Mouse (Mus musculus): ENCODE results near the gene Rnd1. TPM values are rescaled to one million over a fixed set of nuclear protein-coding genes. Genes with fewer than 3 reads are reported as not detected.

Rnd1 gene
- polyA plus RNA-seq, 1 experiment from 2014 or later: 0.99 TPM

GRCm38 (mm10) chr15:98635291-98635841, 41.9 kb downstream of the Rnd1 start:
- no peaks in the 10 kb centered on the region for H3K9me3 ChIP-seq (replicated peaks; ENCODE audit: control insufficient read depth, low read length)
- ATAC-seq (ENCODE audit: insufficient read depth, low FRiP score): no peak
- 4% methylated on average over 21 of the region's 21 CpGs for WGBS
- peak overlapping the region; percentile 95 for H3K4me2 ChIP-seq (ENCODE audit: low read depth, low read length)
- peaks cover 12% of the 10 kb centered on the region for H3K27me3 ChIP-seq (ENCODE audit: control insufficient read depth, insufficient read depth, low read length)
- H3K4me1 ChIP-seq (ENCODE audit: control insufficient read depth, insufficient read depth, low read length): peaks cover 40% of the 10 kb centered on the region
- H3K36me3 ChIP-seq (ENCODE audit: control insufficient read depth, insufficient read depth, low read length): no peaks in the 10 kb centered on the region
- H3K9ac ChIP-seq (ENCODE audit: low read length): peak overlapping the region; percentile 83
- peak overlapping the region; percentile 75 for H3K4me3 ChIP-seq (replicated peaks; ENCODE audit: low read length)
- H3K27ac ChIP-seq (ENCODE audit: low read length): peak overlapping the region; percentile 72; the same call in 1 of the 2 replicates

- H3K9ac ChIP-seq (ENCODE audit: low read length): peak overlapping the region; percentile 83
- peak overlapping the region; percentile 72; the same call in 1 of the 2 replicates for H3K27ac ChIP-seq (ENCODE audit: low read length)
- peak; percentile 61 for ATAC-seq (ENCODE audit: insufficient read depth, low FRiP score)
- 1% methylated on average over 51 of the region's 65 CpGs for WGBS
- no peaks in the 10 kb centered on the region for H3K9me3 ChIP-seq (replicated peaks; ENCODE audit: control insufficient read depth, low read length)
- H3K4me1 ChIP-seq (ENCODE audit: control insufficient read depth, insufficient read depth, low read length): peaks cover 37% of the 10 kb centered on the region
- peak overlapping the region; percentile 75 for H3K4me3 ChIP-seq (replicated peaks; ENCODE audit: low read length)
- H3K4me2 ChIP-seq (ENCODE audit: low read depth, low read length): peak overlapping the region; percentile 95
- H3K27me3 ChIP-seq (ENCODE audit: control insufficient read depth, insufficient read depth, low read length): peaks cover 16% of the 10 kb centered on the region
- H3K36me3 ChIP-seq (ENCODE audit: control insufficient read depth, insufficient read depth, low read length): no peaks in the 10 kb centered on the region
Observed at GRCm38 (mm10) chr15:98634541-98635081, 42.6 kb downstream of the Rnd1 start.

- H3K4me1 ChIP-seq (ENCODE audit: control insufficient read depth, insufficient read depth, low read length): peaks cover 43% of the 10 kb centered on the region
- peak overlapping the region; percentile 83 for H3K9ac ChIP-seq (ENCODE audit: low read length)
- no peaks in the 10 kb centered on the region for H3K36me3 ChIP-seq (ENCODE audit: control insufficient read depth, insufficient read depth, low read length)
- H3K4me3 ChIP-seq (replicated peaks; ENCODE audit: low read length): peak overlapping the region; percentile 75
- H3K27ac ChIP-seq (ENCODE audit: low read length): 0 out of 2 replicates have a peak overlapping the region, but pooled peaks have one; percentile 72
- H3K27me3 ChIP-seq (ENCODE audit: control insufficient read depth, insufficient read depth, low read length): peaks cover 16% of the 10 kb centered on the region
- 2% methylated on average over 25 of the region's 25 CpGs for WGBS
- no peaks in the 10 kb centered on the region for H3K9me3 ChIP-seq (replicated peaks; ENCODE audit: control insufficient read depth, low read length)
- peak overlapping the region; percentile 95 for H3K4me2 ChIP-seq (ENCODE audit: low read depth, low read length)
- no peak for ATAC-seq (ENCODE audit: insufficient read depth, low FRiP score)
Observed at GRCm38 (mm10) chr15:98633822-98634470, 43.3 kb downstream of the Rnd1 start.

GRCm38 (mm10) chr15:98632921-98633320, 44.3 kb downstream of the Rnd1 start:
- Histone ChIP-seq H3K9me3 (replicated peaks; ENCODE audit: control insufficient read depth, low read length) (no peaks in the 10 kb centered on the region), H3K36me3 (ENCODE audit: control insufficient read depth, insufficient read depth, low read length) (no peaks in the 10 kb centered on the region), H3K4me2 (ENCODE audit: low read depth, low read length) (peak overlapping the region; percentile 95), H3K4me1 (ENCODE audit: control insufficient read depth, insufficient read depth, low read length) (peaks cover 53% of the 10 kb centered on the region), H3K9ac (ENCODE audit: low read length) (peak overlapping the region; percentile 74), H3K27me3 (ENCODE audit: control insufficient read depth, insufficient read depth, low read length) (peaks cover 16% of the 10 kb centered on the region), H3K4me3 (replicated peaks; ENCODE audit: low read length) (peak overlapping the region; percentile 75), H3K27ac (ENCODE audit: low read length) (no peak overlapping the region; the same call in 1 of the 2 replicates)
- WGBS: 7% methylated on average over 4 of the region's 4 CpGs
- ATAC-seq (ENCODE audit: insufficient read depth, low FRiP score): no peak

- peak overlapping the region; percentile 95 for H3K4me2 ChIP-seq (ENCODE audit: low read depth, low read length)
- WGBS: under 1% methylated on average over 25 of the region's 25 CpGs
- peak overlapping the region; percentile 74 for H3K9ac ChIP-seq (ENCODE audit: low read length)
- peak overlapping the region; percentile 74 for H3K27ac ChIP-seq (ENCODE audit: low read length)
- H3K4me3 ChIP-seq (replicated peaks; ENCODE audit: low read length): peak overlapping the region; percentile 75
- no peaks in the 10 kb centered on the region for H3K9me3 ChIP-seq (replicated peaks; ENCODE audit: control insufficient read depth, low read length)
- H3K36me3 ChIP-seq (ENCODE audit: control insufficient read depth, insufficient read depth, low read length): no peaks in the 10 kb centered on the region
- H3K27me3 ChIP-seq (ENCODE audit: control insufficient read depth, insufficient read depth, low read length): peaks cover 16% of the 10 kb centered on the region
- peaks cover 53% of the 10 kb centered on the region for H3K4me1 ChIP-seq (ENCODE audit: control insufficient read depth, insufficient read depth, low read length)
- ATAC-seq (ENCODE audit: insufficient read depth, low FRiP score): peak; percentile 84
Observed at GRCm38 (mm10) chr15:98632107-98632744, 45.0 kb downstream of the Rnd1 start.

- H3K9ac ChIP-seq (ENCODE audit: low read length): peak overlapping the region; percentile 74
- H3K36me3 ChIP-seq (ENCODE audit: control insufficient read depth, insufficient read depth, low read length): no peaks in the 10 kb centered on the region
- no peaks in the 10 kb centered on the region for H3K9me3 ChIP-seq (replicated peaks; ENCODE audit: control insufficient read depth, low read length)
- H3K27me3 ChIP-seq (ENCODE audit: control insufficient read depth, insufficient read depth, low read length): peaks cover 16% of the 10 kb centered on the region
- peak overlapping the region; percentile 74 for H3K27ac ChIP-seq (ENCODE audit: low read length)
- WGBS: under 1% methylated on average over 18 of the region's 18 CpGs
- H3K4me2 ChIP-seq (ENCODE audit: low read depth, low read length): peak overlapping the region; percentile 95
- H3K4me1 ChIP-seq (ENCODE audit: control insufficient read depth, insufficient read depth, low read length): peaks cover 53% of the 10 kb centered on the region
- ATAC-seq (ENCODE audit: insufficient read depth, low FRiP score): no peak
- H3K4me3 ChIP-seq (replicated peaks; ENCODE audit: low read length): peak overlapping the region; percentile 75
Observed at GRCm38 (mm10) chr15:98631493-98631892, 45.8 kb downstream of the Rnd1 start.

GRCm38 (mm10) chr15:98630540-98630939, 46.7 kb downstream of the Rnd1 start, which contains the start of gene Cacnb3:
TSS of gene Cacnb3 (plus strand) at chr15:98630840.
- peak within 1 kb of the TSS; percentile 74 for H3K27ac ChIP-seq (ENCODE audit: low read length)
- H3K9me3 ChIP-seq (replicated peaks; ENCODE audit: control insufficient read depth, low read length): no peaks in the 10 kb centered on the region
- peak within 1 kb of the TSS; percentile 74 for H3K9ac ChIP-seq (ENCODE audit: low read length)
- peak within 1 kb of the TSS; percentile 95 for H3K4me2 ChIP-seq (ENCODE audit: low read depth, low read length)
- ATAC-seq (ENCODE audit: insufficient read depth, low FRiP score): no peak
- H3K4me3 ChIP-seq (replicated peaks; ENCODE audit: low read length): peak within 1 kb of the TSS; percentile 75
- 45% methylated on average over 4 of the region's 4 CpGs for WGBS
- no peaks in the 10 kb centered on the region for H3K36me3 ChIP-seq (ENCODE audit: control insufficient read depth, insufficient read depth, low read length)
- H3K4me1 ChIP-seq (ENCODE audit: control insufficient read depth, insufficient read depth, low read length): peaks cover 44% of the 10 kb centered on the region
- peaks cover 16% of the 10 kb centered on the region for H3K27me3 ChIP-seq (ENCODE audit: control insufficient read depth, insufficient read depth, low read length)

- no peak for ATAC-seq (ENCODE audit: insufficient read depth, low FRiP score)
- Histone ChIP-seq H3K9me3 (replicated peaks; ENCODE audit: control insufficient read depth, low read length) (no peaks in the 10 kb centered on the region), H3K4me2 (ENCODE audit: low read depth, low read length) (0 out of 2 replicates have a peak overlapping the region, but pooled peaks have one; percentile 49), H3K4me1 (ENCODE audit: control insufficient read depth, insufficient read depth, low read length) (peaks cover 43% of the 10 kb centered on the region), H3K27me3 (ENCODE audit: control insufficient read depth, insufficient read depth, low read length) (peaks cover 16% of the 10 kb centered on the region), H3K36me3 (ENCODE audit: control insufficient read depth, insufficient read depth, low read length) (no peaks in the 10 kb centered on the region), H3K9ac (ENCODE audit: low read length) (0 out of 2 replicates have a peak overlapping the region, but pooled peaks have one; percentile 60), H3K27ac (ENCODE audit: low read length) (peak overlapping the region; percentile 11; the same call in 1 of the 2 replicates), H3K4me3 (replicated peaks; ENCODE audit: low read length) (no peak overlapping the region)
- WGBS: 45% methylated on average over 6 of the region's 6 CpGs
Observed at GRCm38 (mm10) chr15:98629464-98629863, 47.8 kb downstream of the Rnd1 start.
